Mouse (Mus musculus) forebrain, embryonic 10.5 days (tissue): ENCODE results near the gene Esr1. TPM values are rescaled to one million over a fixed set of nuclear protein-coding genes. Genes with fewer than 3 reads are reported as not detected.
"Not testable (repeated sequence)": the region's sequence is repeated elsewhere in the genome, so short reads cannot be mapped to it uniquely, and the experiment has no call there.

Experiments
- DNase-seq: peaks from one replicate; pipeline ENCODE4 v3.0.0-alpha.2; 2017; ENCODE audit warnings: low spot score; ENCODE audit errors: extremely low spot score
- H3K27ac ChIP-seq: fragments of 300-500 bp; sonication (generic); 2 replicates; pipeline ENCODE4 v1.5.1; 2016; ENCODE audit warnings: mild to moderate bottlenecking
- H3K27me3 ChIP-seq: fragments of 300-500 bp; sonication (generic); 2 replicates; pipeline ENCODE4 v1.6.1; 2016; ENCODE audit warnings: mild to moderate bottlenecking; ENCODE audit not compliant: poor library complexity, severe bottlenecking
- H3K36me3 ChIP-seq: fragments of 300-500 bp; sonication (generic); replicated peaks from 2 replicates; pipeline ENCODE4 v1.6.1; 2016; ENCODE audit warnings: mild to moderate bottlenecking, moderate library complexity
- H3K4me1 ChIP-seq: fragments of 300-500 bp; sonication (generic); 2 replicates; pipeline ENCODE4 v1.6.1; 2016
- H3K4me3 ChIP-seq: fragments of 300-500 bp; sonication (generic); 2 replicates; pipeline ENCODE4 v1.5.1; 2016; ENCODE audit warnings: mild to moderate bottlenecking, moderate library complexity
- H3K9me3 ChIP-seq: fragments of 300-500 bp; sonication (generic); 2 replicates; pipeline ENCODE4 v1.6.1; 2016; ENCODE audit warnings: mild to moderate bottlenecking, moderate library complexity
- WGBS: fragments of 180-500 bp; shearing (Covaris S2); methylation state at CpG from one replicate; pipeline ENCODE4 v1.1.7; 2016; 5-methylcytosine and 5-hydroxymethylcytosine counted together
- polyA plus RNA-seq: library from polyadenylated mRNA; unstranded; fragments of >200 nt; fragmentation: Nextera tagmentation; extraction: Ambion mirVana; gene quantifications from 2 replicates; pipeline ENCODE4 v1.2.1, GENCODE M21; 2016

The Esr1 gene
- polyA plus RNA-seq, 1 experiment from 2014 or later = not detected

DNA sequence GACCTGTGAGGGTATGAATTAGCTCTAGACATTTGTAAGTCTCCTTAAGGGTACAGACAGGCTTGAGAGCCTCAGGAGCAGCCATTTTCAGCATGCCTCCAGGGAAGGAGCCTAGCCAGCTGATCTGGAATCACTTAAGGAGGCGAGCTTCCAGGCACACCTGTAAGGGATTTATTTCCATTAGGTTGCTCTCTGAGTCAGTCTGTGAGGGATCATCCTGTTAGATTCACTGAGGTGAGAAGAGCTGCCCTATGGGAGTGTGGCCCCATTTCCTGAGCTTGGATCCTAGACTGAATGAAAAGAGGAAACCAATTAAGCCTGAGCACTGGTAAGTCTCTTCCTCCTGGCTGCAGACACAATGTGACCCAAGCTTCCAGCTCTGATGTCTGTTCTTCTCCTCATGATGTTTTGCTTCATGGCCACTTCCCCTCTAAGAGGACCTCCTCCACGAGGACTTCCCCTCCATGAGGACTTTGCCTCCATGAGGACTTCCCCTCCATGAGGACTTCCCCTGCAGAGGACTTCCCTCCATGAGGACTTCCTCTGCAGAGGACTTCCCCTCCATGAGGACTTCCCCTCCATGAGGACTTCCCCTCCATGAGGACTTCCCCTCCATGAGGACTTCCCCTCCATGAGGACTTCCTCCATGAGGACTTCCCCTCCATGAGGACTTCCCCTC is 10.5 kb upstream of the Esr1 start:
- Histone ChIP-seq H3K4me3 (no peak overlapping the region), H3K4me1 (no peaks in the 10 kb centered on the region), H3K27me3 (no peaks in the 10 kb centered on the region), H3K27ac (no peak overlapping the region), H3K9me3 (peaks cover 3% of the 10 kb centered on the region; the same call in 1 of the 2 replicates), H3K36me3 (no peaks in the 10 kb centered on the region)
- no peak for DNase-seq
- WGBS = 69% methylated on average over 2 of the region's 2 CpGs

DNA sequence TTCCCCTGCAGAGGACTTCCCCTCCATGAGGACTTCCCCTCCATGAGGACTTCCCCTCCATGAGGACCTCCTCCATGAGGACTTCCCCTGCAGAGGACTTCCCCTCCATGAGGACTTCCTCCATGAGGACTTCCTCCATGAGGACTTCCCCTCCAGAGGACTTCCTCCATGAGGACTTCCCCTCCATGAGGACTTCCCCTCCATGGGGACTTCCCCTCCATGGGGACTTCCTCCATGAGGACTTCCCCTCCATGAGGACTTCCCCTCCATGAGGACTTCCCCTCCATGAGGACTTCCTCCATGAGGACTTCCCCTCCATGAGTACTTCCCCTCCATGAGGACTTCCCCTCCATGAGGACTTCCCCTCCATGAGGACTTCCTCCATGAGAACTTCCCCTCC is 9.8 kb upstream of the Esr1 start:
- not testable (repeated sequence) for H3K36me3 ChIP-seq, H3K27me3 ChIP-seq, DNase-seq, H3K4me3 ChIP-seq, H3K27ac ChIP-seq, H3K9me3 ChIP-seq, H3K4me1 ChIP-seq

DNA sequence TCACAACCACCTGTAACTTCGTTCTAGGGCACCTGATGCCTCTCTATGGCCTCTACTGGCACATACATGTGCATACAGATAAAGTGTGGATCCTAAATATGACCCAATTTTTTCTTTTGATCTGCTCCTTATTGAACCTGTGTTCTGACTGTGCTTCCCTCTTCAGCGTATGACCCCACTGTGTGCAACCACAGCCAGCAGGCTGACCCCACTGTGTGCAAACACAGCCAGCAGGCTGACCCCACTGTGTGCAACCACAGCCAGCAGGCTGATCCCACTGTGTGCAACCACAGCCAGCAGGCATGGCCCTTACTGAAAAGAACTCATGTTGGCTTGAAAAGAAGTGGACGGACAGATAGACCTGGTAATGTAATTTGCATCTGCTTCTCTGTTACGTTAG is 8.9 kb upstream of the Esr1 start:
- Histone ChIP-seq H3K4me1 (no peaks in the 10 kb centered on the region), H3K27me3 (no peaks in the 10 kb centered on the region), H3K36me3 (no peaks in the 10 kb centered on the region), H3K4me3 (no peak overlapping the region), H3K9me3 (peaks cover 7% of the 10 kb centered on the region; the same call in 1 of the 2 replicates), H3K27ac (no peak overlapping the region)
- DNase-seq = no peak
- 74% methylated on average over 4 of the region's 4 CpGs for WGBS

DNA sequence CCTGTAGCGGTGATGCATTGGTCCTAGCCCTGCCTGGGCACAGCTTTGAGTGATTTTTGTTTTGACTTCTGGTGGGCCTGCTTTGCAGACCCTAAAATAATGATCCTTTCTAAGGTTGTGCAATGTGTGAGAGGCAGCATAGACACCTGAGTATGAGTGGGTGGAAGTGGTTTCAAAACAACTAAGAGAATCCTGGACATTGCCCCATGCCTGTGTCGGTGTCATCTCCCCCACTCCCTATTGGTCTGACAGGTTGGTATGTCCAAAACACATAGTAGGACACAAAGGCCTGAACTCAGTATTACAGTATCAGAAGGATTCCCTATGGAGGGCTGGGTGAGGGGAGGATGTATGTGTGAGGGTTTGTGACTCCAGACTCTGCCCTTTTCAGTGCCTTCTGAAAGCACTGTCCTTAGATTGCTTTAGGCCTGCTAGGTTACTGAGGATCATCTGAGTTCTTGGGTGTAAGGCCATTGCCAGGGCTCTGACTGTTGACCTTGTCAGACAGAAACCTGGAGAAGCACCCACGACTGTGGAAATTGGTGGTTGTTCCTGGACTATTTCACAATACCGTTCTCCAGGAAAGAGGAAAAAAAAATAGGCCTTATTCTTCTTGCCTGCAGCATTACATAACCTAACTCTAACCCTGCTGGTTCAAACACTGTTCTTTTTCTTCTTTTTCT is 6.7 kb upstream of the Esr1 start:
- Histone ChIP-seq H3K27ac (no peak overlapping the region), H3K4me3 (no peak overlapping the region), H3K4me1 (no peaks in the 10 kb centered on the region), H3K27me3 (no peaks in the 10 kb centered on the region), H3K36me3 (no peaks in the 10 kb centered on the region), H3K9me3 (peaks cover 7% of the 10 kb centered on the region; the same call in 1 of the 2 replicates)
- 89% methylated on average over 4 of the region's 4 CpGs for WGBS
- no peak for DNase-seq

DNA sequence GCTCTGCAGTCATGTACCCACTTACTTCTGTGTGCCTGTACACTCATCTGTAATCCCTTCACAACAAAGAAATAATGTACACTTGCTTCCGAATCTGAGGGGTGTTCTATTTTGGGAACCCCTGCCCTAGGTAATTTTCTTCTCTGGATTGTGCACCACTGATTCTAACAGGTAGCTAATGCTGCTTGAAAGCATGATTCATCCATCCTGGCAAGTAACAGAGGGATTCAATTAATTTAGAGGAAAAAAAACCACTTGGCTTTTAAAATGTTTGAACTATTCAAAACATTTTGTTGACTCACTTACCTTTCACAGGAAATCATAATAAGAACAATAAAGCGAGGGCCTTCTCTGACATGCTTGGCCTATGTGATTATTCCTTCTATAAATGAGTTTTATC is 1.2 kb upstream of the Esr1 start:
- no peak overlapping the region for H3K27ac ChIP-seq
- no peak for DNase-seq
- H3K27me3 ChIP-seq = no peaks in the 10 kb centered on the region
- WGBS = 87% methylated on average over 2 of the region's 2 CpGs
- H3K9me3 ChIP-seq = peaks cover 7% of the 10 kb centered on the region; the same call in 1 of the 2 replicates
- H3K4me1 ChIP-seq = no peaks in the 10 kb centered on the region
- no peaks in the 10 kb centered on the region for H3K36me3 ChIP-seq
- no peak overlapping the region for H3K4me3 ChIP-seq

DNA sequence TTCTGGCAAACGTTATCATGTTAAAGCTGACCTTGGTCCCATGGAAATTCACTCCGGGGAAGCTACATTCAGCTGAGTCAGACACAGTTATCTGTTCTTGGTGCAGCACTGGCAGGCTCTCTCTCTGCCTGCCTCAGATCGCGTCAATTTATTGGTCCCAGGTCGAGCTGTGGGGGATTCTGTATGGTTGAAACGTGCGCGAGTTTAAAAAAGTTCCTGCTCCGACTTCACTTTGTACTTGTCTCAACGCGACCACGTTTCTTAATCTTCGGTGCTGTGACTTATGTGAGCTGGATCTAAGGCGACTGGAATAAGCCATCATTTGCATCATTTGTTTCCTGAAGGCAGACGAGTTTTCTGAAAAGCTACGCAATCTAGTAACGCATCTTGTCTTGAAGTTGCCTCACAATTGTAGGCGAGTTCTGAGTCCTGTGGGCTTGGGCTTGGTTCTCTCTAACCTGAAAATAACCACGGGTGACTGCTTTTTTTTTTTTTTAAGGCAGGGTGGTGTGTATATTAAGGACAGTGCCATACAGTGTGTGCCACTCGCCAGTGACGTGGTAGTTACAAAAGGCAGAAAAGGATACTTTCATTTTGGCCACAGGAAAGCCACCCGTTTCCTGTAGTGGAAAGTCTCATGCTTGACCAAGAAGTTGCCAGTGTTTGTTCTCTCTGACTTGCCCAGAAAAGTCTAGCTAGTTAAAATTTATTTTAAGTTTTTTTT is 1.1 kb downstream of the Esr1 start:
- H3K27me3 ChIP-seq = no peaks in the 10 kb centered on the region
- 87% methylated on average over 22 of the region's 22 CpGs for WGBS
- H3K4me1 ChIP-seq = no peaks in the 10 kb centered on the region
- H3K27ac ChIP-seq = no peak overlapping the region
- DNase-seq = no peak
- no peak overlapping the region for H3K4me3 ChIP-seq
- no peaks in the 10 kb centered on the region for H3K9me3 ChIP-seq
- H3K36me3 ChIP-seq = no peaks in the 10 kb centered on the region

DNA sequence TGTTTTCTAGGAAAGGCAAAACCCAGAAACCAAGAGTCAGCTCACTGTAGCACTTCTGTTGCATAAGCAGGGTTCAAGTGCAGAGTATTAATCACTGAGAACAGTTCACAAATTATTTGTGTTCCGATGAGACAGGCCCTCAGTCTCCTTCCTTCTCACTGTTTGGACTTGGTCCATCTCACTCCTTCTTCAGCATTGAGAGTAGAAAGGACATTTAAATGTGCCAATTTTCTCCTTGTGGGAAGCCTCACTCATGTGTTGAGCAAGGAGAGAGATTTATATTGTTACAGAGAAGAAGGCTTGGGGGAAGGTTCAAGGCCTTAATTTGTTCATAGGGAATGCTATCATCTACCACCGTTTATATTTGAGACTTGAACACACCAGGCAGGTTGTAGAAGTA is 6.6 kb downstream of the Esr1 start:
- Histone ChIP-seq H3K4me3 (no peak overlapping the region), H3K27ac (no peak overlapping the region), H3K4me1 (no peaks in the 10 kb centered on the region), H3K27me3 (no peaks in the 10 kb centered on the region), H3K36me3 (no peaks in the 10 kb centered on the region), H3K9me3 (no peaks in the 10 kb centered on the region)
- DNase-seq = no peak
- 92% methylated on average over 2 of the region's 2 CpGs for WGBS

DNA sequence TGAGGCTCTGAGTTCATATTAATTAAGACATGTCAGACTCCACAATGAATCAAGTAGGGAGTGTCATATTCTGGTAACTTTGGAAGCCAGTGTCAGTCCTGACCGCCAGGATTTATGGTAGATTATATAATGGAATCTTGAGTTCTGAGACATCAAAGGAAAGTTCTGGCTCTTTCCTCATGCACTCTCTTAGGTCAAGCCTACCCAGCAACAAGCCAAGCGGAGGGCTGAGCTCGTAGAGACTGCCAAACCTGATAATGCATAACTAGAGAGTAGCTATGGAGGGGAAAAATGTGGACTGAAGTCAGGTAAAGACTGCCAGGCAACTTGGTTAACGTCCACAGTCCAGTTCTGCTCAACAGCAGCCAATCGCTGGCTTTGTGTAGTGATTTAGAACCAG is 7.3 kb downstream of the Esr1 start:
- Histone ChIP-seq H3K4me3 (no peak overlapping the region), H3K9me3 (no peaks in the 10 kb centered on the region), H3K4me1 (no peaks in the 10 kb centered on the region), H3K27ac (no peak overlapping the region), H3K27me3 (no peaks in the 10 kb centered on the region), H3K36me3 (no peaks in the 10 kb centered on the region)
- 86% methylated on average over 5 of the region's 5 CpGs for WGBS
- no peak for DNase-seq

DNA sequence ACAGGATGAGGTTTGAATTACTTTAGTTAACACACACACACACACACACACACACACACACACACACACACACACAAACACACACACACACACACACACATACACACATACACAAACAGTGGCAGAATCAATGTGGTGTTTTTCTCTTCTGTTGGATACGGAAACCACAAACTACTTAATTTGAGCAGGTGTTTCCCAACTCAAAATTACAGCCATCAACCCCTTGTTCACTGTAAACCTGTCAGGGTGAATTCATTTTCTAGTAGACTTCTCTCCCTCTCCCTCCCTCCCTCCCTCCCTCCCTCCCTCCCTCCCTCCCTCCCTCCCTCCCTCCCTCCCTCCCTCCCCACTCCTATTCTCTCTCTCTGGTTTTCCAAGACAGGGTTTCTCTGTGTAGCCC is 8.0 kb downstream of the Esr1 start:
- DNase-seq, H3K4me3 ChIP-seq, H3K27me3 ChIP-seq, H3K4me1 ChIP-seq, H3K9me3 ChIP-seq, H3K36me3 ChIP-seq, H3K27ac ChIP-seq: not testable (repeated sequence)
- WGBS = 88% methylated on average over 1 of the region's 1 CpGs

DNA sequence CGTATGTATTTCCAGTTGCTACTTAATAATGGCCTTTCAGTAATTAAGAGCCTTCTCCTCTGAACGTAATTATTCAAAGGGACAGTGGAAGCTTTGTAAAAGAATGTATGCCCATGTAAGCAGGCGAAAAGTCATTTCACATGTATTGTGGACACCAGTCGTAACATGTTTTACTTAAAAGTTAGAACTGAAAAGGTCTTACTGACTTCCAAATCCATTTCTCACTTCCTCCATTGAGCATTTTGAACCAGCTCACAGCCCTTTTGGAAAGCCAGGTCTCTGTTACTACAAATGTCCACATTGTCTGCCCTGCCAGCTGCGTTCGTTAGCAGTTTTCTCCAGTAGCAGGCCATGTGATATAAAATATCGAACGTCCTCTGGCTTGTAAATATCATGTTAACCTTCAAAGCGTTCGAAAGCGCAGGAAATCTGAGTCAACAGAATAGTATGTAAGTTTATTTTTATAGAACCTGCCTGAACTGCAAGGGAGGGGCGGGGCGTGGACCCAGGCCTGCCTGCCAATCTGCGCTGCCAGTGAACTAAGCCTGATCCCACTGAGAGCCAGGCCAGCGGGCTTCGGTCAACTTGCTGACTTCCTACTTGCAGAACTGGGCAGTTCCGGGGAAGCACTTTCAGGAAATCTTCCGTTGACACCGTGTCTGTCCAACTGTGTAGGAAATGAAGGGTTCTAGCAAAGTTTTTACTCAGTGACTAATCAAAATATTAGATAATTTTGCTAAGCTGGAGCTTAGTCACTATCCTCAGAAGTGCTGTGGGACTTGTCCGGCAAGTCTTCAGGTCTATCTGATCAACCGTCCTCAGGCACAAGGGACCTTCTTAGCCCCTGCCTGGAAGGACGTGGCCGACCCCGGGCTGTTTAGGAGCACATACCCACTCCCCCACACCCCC is 9.5 kb downstream of the Esr1 start:
- Histone ChIP-seq H3K27ac (no peak overlapping the region), H3K4me1 (no peaks in the 10 kb centered on the region), H3K36me3 (no peaks in the 10 kb centered on the region), H3K27me3 (no peaks in the 10 kb centered on the region), H3K4me3 (no peak overlapping the region), H3K9me3 (no peaks in the 10 kb centered on the region)
- DNase-seq = no peak
- WGBS = 88% methylated on average over 24 of the region's 24 CpGs

DNA sequence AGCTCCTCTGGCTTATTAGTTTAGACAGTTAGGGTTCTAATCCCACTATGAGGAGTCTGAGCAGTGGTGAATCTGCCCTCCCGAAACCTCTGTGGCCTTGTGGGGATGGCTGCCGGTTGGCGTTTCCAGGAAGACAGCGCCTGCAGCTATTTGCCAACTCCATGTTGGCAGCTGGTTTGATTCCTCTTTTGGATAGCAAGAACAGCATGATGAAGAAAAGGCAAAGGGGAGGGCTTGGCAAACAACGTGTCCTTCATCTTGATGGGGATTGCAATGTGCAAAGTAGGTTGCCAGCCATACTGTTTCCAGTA is 10.1 kb downstream of the Esr1 start:
- H3K27ac ChIP-seq = no peak overlapping the region
- H3K4me3 ChIP-seq = no peak overlapping the region
- 96% methylated on average over 5 of the region's 5 CpGs for WGBS
- no peaks in the 10 kb centered on the region for H3K4me1 ChIP-seq
- H3K27me3 ChIP-seq = no peaks in the 10 kb centered on the region
- H3K9me3 ChIP-seq = no peaks in the 10 kb centered on the region
- no peaks in the 10 kb centered on the region for H3K36me3 ChIP-seq
- no peak for DNase-seq

DNA sequence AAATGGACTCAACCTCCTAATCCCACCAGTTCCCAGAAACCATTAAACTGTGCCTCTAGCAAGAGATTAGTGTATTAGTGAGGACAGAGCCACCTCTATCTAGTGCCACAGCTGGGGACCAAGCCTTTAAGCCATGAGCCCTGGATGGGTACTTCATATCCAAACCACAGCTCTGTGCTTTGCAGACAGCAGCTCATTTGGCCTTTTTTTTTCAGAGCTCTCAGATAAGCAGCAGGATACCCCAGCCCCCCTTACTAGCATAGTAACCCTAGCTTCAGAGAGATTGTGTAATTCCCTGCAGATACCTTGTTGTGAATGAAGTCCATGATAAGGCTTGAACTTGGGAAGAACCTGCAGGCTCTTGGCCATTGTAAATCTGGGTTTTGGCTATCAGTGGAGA is 11.9 kb downstream of the Esr1 start:
- no peaks in the 10 kb centered on the region for H3K9me3 ChIP-seq

More for the DNA sequence above, 11.9 kb downstream of the Esr1 start:
- no peak overlapping the region for H3K27ac ChIP-seq
- no peak overlapping the region for H3K4me3 ChIP-seq
- no peaks in the 10 kb centered on the region for H3K4me1 ChIP-seq
- H3K27me3 ChIP-seq = no peaks in the 10 kb centered on the region
- H3K36me3 ChIP-seq = no peaks in the 10 kb centered on the region
- no peak for DNase-seq
